Mouse (Mus musculus) embryonic facial prominence, embryonic 14.5 days (tissue): ENCODE data around the gene Map2k3. TPM values are rescaled to one million over a fixed set of nuclear protein-coding genes. Genes with fewer than 3 reads are reported as not detected.
"Not testable (repeated sequence)": the region's sequence is repeated elsewhere in the genome, so short reads cannot be mapped to it uniquely, and the experiment has no call there.

Experiments
- ATAC-seq: fragments of 200-750 bp; cut with Nextera tagmentation; 2 replicates; pipeline ENCODE4 v1.8.0; 2017; ENCODE audit warnings: low read depth, moderate number of reproducible peaks, moderate TSS enrichment
- DNase-seq: peaks from one replicate; pipeline ENCODE4 v3.0.0-alpha.2; 2015; ENCODE audit warnings: low spot score
- H3K27ac ChIP-seq: fragments of 300-500 bp; sonication (generic); replicated peaks from 2 replicates; pipeline ENCODE4 v1.5.1; 2014; ENCODE audit warnings: low read depth, mild to moderate bottlenecking, low read length, moderate library complexity
- H3K27me3 ChIP-seq: fragments of 300-500 bp; sonication (generic); replicated peaks from 2 replicates; pipeline ENCODE4 v1.6.1; 2014; ENCODE audit warnings: low read length; ENCODE audit not compliant: control insufficient read depth, insufficient read depth
- H3K36me3 ChIP-seq: fragments of 300-500 bp; sonication (generic); 2 replicates; pipeline ENCODE4 v1.6.1; 2014; ENCODE audit warnings: low read length, mixed read lengths; ENCODE audit not compliant: control insufficient read depth, insufficient read depth
- H3K4me1 ChIP-seq: fragments of 300-500 bp; sonication (generic); 2 replicates; pipeline ENCODE4 v1.6.1; 2014; ENCODE audit warnings: antibody characterized with exemption, low read length; ENCODE audit not compliant: control insufficient read depth, insufficient read depth
- H3K4me2 ChIP-seq: fragments of 300-500 bp; sonication (generic); 2 replicates; pipeline ENCODE4 v1.6.1; 2014; ENCODE audit warnings: low read depth, mild to moderate bottlenecking, low read length, moderate library complexity, mixed read lengths
- H3K4me3 ChIP-seq: fragments of 300-500 bp; sonication (generic); 2 replicates; pipeline ENCODE4 v1.5.1; 2014; ENCODE audit warnings: low read depth, mild to moderate bottlenecking, low read length
- H3K9ac ChIP-seq: fragments of 300-500 bp; sonication (generic); 2 replicates; pipeline ENCODE4 v1.6.1; 2014; ENCODE audit warnings: low read depth, mild to moderate bottlenecking, low read length, moderate library complexity, mixed read lengths
- H3K9me3 ChIP-seq: fragments of 300-500 bp; sonication (generic); 2 replicates; pipeline ENCODE4 v1.6.1; 2016; ENCODE audit warnings: low read length; ENCODE audit not compliant: control insufficient read depth
- WGBS: fragments of 180-500 bp; shearing (Covaris S2); extraction: QIAGEN DNeasy Blood & Tissue Kit; methylation state at CpG from one replicate; pipeline ENCODE4 v1.1.7; 2014; 5-methylcytosine and 5-hydroxymethylcytosine counted together
- polyA plus RNA-seq: library from polyadenylated mRNA; unstranded; fragments of >200 nt; fragmentation: Nextera tagmentation; extraction: Ambion mirVana; gene quantifications from 2 replicates; pipeline ENCODE4 v1.2.1, GENCODE M21; 2014

The Map2k3 gene
- polyA plus RNA-seq: 76.1 and 78.6 TPM in 2 replicates

GRCm38 (mm10) chr11:60931869-60932481, at the start of gene Map2k3:
Gene Map2k3 (plus strand): TSS chr11:60932033.
- Histone ChIP-seq H3K27me3 (no peaks in the 10 kb centered on the region), H3K4me2 (peak within 1 kb of the TSS; percentile 72), H3K27ac (peak within 1 kb of the TSS; percentile 61; the same call in 1 of the 2 replicates), H3K9ac (peak within 1 kb of the TSS; percentile 82), H3K4me1 (peaks cover 26% of the 10 kb centered on the region), H3K4me3 (peak within 1 kb of the TSS; percentile 77), H3K36me3 (0 out of 2 replicates have a peak, but pooled peaks cover 4% of the 10 kb centered on the region), H3K9me3 (no peaks in the 10 kb centered on the region)
- ATAC-seq (peak; percentile 96), DNase-seq (peak; percentile 98)
- under 1% methylated on average over 29 of the region's 59 CpGs for WGBS

DNA sequence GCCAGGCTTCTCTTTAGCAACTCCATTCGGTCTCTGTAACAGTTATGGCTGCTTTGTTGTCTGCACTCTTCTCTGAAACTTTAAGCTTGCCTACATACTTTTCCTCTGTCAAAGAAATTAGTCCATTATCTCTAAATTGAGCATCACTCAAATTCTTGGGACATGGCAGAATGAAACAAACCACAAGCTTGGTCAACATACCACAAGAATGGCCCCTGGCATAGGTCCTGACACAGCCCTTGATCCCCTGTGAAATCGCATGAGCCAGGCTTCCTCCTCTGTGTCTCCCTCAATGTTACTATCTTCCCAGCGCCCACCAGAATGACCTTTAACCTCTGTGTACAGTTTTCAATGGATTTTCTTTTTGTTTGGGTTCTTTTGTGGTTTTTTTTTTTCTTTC, 49.4 kb upstream of the Map2k3 start:
- WGBS: 74% methylated on average over 3 of the region's 3 CpGs
- no peaks in the 10 kb centered on the region for H3K9me3 ChIP-seq
- no peak for ATAC-seq
- no peak overlapping the region for H3K9ac ChIP-seq
- peaks cover 8% of the 10 kb centered on the region for H3K4me1 ChIP-seq
- no peaks in the 10 kb centered on the region for H3K27me3 ChIP-seq
- no peaks in the 10 kb centered on the region for H3K36me3 ChIP-seq
- no peak for DNase-seq
- H3K4me3 ChIP-seq: no peak overlapping the region
- no peak overlapping the region for H3K27ac ChIP-seq
- no peak overlapping the region for H3K4me2 ChIP-seq

GRCm38 (mm10) chr11:60886986-60887385, 44.8 kb upstream of the Map2k3 start:
- H3K4me2 ChIP-seq, H3K36me3 ChIP-seq, DNase-seq, H3K4me1 ChIP-seq, H3K27ac ChIP-seq, ATAC-seq, H3K4me3 ChIP-seq, H3K9me3 ChIP-seq, H3K27me3 ChIP-seq, H3K9ac ChIP-seq: not testable (repeated sequence)
- WGBS: 90% methylated on average over 2 of the region's 3 CpGs

- no peak overlapping the region for H3K9ac ChIP-seq
- ATAC-seq: no peak
- no peaks in the 10 kb centered on the region for H3K4me1 ChIP-seq
Observed at GRCm38 (mm10) chr11:60889861-60890260, 42.0 kb upstream of the Map2k3 start.

DNA sequence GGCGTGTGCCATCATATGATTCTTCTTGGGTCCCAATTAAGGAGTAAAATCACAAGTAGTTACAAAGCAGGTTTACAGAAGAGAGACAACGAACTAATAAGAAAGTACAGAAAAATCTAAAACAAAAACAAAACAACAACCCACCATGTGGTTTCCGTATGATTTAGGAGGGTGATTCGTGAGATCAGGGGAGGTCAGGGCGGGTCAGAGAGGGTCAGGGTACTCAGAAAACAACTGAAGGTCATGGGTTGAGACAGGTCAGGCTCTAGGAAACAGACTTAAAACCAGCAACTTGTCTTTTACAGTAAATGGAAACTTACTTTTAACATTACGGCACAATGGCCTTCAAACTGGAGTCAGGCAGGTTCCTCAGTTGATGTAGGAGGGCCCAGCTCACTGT, 41.5 kb upstream of the Map2k3 start:
- 42% methylated on average over 6 of the region's 6 CpGs for WGBS
- no peak overlapping the region for H3K27ac ChIP-seq
- no peak overlapping the region for H3K4me2 ChIP-seq
- H3K27me3 ChIP-seq: no peaks in the 10 kb centered on the region
- no peak overlapping the region for H3K4me3 ChIP-seq
- H3K4me1 ChIP-seq: no peaks in the 10 kb centered on the region
- H3K9ac ChIP-seq: no peak overlapping the region
- H3K36me3 ChIP-seq: no peaks in the 10 kb centered on the region
- ATAC-seq: no peak
- no peaks in the 10 kb centered on the region for H3K9me3 ChIP-seq
- DNase-seq: no peak

More at GRCm38 (mm10) chr11:60889861-60890260, 42.0 kb upstream of the Map2k3 start:
- WGBS: 58% methylated on average over 2 of the region's 2 CpGs
- H3K27ac ChIP-seq: no peak overlapping the region
- no peak overlapping the region for H3K4me3 ChIP-seq
- H3K4me2 ChIP-seq: no peak overlapping the region
- DNase-seq: no peak
- H3K27me3 ChIP-seq: no peaks in the 10 kb centered on the region
- H3K9me3 ChIP-seq: no peaks in the 10 kb centered on the region
- H3K36me3 ChIP-seq: no peaks in the 10 kb centered on the region

DNA sequence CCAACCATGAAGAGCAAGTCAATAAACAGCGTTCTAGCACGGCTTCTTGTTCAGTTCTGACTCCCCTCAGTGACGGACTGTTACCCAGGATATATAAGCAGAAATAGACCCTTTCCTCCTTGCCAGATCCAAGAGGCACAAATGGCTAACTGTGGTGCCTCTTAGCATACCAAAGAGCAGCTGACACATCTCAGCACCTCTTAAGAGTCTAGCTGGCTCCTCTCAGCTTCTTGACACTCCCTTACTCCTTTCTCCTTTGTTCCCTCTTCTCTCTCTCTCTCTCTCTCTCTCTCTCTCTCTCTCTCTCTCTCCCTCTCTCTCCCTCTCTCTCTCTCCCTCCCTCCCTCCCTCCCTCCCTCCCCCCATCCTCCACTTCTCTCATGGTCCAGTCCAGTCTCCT, 41.1 kb upstream of the Map2k3 start:
- Histone ChIP-seq H3K4me1 (no peaks in the 10 kb centered on the region), H3K4me3 (no peak overlapping the region), H3K9ac (no peak overlapping the region), H3K4me2 (no peak overlapping the region), H3K27ac (no peak overlapping the region), H3K9me3 (no peaks in the 10 kb centered on the region), H3K36me3 (no peaks in the 10 kb centered on the region), H3K27me3 (no peaks in the 10 kb centered on the region)
- WGBS: 66% methylated on average over 3 of the region's 3 CpGs
- DNase-seq (no peak), ATAC-seq (no peak)

DNA sequence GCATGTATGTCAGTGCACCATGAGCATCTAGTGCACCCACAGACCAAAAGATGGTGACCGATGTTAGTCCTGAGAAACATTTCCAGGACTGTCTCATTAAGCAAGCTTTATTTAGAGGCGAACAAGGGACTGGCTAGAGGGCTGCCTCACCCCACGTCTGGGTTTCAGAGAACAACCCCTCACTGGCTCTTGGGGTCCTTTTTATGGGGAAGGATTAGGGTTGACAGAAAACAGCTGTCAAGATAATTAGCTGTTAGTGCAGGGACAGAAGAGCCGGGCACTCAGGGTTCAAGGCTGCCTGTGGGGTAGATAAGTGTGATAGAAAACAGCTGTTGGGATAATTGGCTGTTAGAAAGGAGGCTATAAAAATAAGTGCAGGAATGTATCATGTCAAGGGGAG, 35.9 kb upstream of the Map2k3 start:
- Histone ChIP-seq H3K4me1 (no peaks in the 10 kb centered on the region), H3K36me3 (no peaks in the 10 kb centered on the region), H3K4me2 (no peak overlapping the region), H3K27me3 (no peaks in the 10 kb centered on the region), H3K4me3 (no peak overlapping the region), H3K27ac (no peak overlapping the region), H3K9me3 (no peaks in the 10 kb centered on the region), H3K9ac (no peak overlapping the region)
- 14% methylated on average over 4 of the region's 4 CpGs for WGBS
- ATAC-seq (peak; percentile 15; the same call in 1 of the 2 replicates), DNase-seq (peak; percentile 44)

DNA sequence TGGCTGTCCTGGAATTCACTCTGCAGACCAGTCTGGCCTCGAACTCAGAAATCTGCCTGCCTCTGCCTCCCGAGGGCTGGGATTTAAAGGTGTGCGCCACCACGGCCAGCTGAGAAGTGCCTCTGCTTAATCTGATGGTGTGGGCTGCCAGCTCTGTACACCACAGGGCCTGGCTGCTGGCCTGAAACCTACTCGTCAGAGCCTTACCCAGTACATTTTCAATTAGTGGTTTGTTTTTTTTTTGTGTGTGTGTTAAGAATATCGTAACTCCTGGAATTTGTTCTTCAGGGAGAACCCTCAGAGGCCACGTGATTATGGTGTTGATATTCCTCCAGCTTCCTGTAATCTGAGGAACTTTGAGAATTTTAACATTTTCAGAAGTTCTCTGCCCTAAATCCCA, 29.8 kb upstream of the Map2k3 start:
- Histone ChIP-seq H3K4me2 (no peak overlapping the region), H3K9ac (no peak overlapping the region), H3K27ac (no peak overlapping the region), H3K4me3 (no peak overlapping the region), H3K36me3 (peaks cover 35% of the 10 kb centered on the region), H3K27me3 (no peaks in the 10 kb centered on the region), H3K4me1 (no peaks in the 10 kb centered on the region), H3K9me3 (no peaks in the 10 kb centered on the region)
- DNase-seq: peak; percentile 51
- ATAC-seq: no peak
- WGBS: 69% methylated on average over 7 of the region's 7 CpGs

GRCm38 (mm10) chr11:60902486-60902885, 29.3 kb upstream of the Map2k3 start:
- no peak overlapping the region for H3K4me3 ChIP-seq
- no peak overlapping the region for H3K4me2 ChIP-seq
- no peaks in the 10 kb centered on the region for H3K4me1 ChIP-seq
- H3K36me3 ChIP-seq: peaks cover 35% of the 10 kb centered on the region
- no peak overlapping the region for H3K27ac ChIP-seq
- WGBS: 26% methylated on average over 4 of the region's 4 CpGs
- no peak overlapping the region for H3K9ac ChIP-seq
- H3K9me3 ChIP-seq: no peaks in the 10 kb centered on the region
- H3K27me3 ChIP-seq: no peaks in the 10 kb centered on the region
- DNase-seq: no peak
- no peak for ATAC-seq
